Mouse (Mus musculus) layer of hippocampus, adult 9-11 months (tissue): ENCODE results near the gene Shisa4.

Experiments used
- DNase-seq: peaks from one replicate; pipeline ENCODE4 v3.0.0; 2022

Gene Shisa4

DNA sequence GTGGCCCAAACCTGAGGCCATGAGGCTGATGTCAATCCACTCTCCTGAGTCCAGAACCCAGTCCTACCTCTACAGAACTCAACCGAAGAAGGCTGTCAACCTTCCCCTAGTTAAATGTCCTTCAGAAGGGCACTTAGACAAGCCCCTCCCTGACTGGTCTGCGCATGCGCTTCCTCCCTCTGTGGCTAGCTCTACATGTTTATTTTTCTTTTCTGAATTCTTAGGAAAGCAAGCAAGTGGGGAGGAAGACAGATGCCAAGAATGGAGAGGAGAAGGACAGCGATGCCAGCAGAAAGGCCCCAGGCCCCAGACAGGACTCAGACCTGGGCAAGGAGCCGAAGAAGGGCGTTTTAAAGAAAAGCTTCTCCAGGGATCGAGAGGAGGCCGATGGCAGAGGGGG is 11.6 kb downstream of the Shisa4 start:
- no peak for DNase-seq

DNA sequence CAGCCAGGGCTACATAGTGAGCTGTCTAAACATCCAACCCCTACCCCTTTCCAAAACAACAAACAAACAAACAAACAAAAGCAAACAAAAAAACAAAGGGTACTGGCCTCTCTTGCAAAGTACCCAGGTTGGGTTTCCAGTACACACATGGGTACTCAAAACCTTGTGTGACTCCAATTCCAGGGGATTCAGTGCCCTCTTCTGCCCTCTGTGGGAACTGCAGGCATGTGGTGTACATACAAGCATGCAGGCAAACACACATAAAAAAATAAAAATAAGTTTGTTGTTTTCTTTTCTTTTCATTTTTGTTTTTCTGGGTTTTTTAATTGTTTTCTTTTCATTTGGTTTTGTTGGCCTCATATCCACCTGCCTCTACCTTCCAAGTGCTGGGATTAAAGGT is 12.9 kb downstream of the Shisa4 start:
- DNase-seq: no peak

DNA sequence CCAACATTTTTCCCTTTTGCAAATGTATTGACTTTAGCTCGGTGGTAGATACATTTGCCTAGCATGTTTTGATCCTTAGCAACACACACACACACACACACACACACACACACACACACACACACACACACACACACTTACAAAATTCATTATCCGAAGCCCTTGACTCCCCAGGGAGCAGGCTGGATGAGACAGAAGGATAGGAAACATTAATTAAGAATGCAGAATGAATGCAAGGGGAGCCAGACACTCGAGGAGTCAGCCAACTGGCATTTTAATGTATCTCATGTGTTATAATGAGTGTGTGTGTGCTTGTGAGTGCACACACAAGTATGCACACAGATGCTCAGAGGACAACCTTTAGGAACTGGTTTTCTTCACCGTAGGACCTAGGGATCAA is 13.5 kb downstream of the Shisa4 start:
- no peak for DNase-seq

DNA sequence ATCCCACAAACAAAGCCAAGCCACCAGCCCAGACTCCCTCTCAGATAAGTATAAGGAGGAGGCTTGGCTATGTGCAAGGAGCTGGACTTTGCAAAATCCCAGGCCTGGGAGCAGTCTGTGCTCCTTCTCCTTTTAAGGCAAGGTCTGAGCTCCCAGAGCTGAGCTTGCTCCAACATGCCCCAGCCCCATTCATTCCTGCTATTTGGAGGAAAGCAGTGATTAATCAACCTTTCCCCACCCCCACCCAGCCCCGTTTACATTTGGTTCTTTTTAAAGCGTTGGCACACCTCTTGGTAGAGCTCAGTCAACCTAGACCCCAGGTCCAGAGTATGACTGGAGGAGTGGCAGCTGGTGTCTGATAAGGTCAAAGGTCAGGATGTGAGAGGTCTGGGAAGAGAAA is 16.0 kb downstream of the Shisa4 start:
- no peak for DNase-seq

DNA sequence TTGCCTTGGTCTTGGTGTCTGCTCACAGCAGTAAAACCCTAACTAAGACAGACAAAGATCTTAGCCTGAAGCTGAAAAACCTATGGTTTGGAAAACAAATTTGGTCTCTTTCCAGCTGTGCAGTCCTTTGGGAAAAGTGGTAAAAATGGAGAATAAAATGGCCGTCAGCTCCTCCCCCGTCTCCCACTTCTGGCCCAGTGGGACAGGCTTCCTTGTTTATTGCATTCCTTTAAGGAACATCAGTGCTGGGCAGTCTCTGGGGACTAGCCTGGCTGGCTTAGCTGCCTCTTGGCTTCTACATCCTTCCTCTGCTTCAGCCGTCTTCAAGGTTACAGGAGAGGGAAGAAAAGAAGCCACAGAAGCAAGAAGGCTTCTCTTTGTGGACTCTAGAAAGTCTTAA is 23.1 kb downstream of the Shisa4 start:
- no peak for DNase-seq

DNA sequence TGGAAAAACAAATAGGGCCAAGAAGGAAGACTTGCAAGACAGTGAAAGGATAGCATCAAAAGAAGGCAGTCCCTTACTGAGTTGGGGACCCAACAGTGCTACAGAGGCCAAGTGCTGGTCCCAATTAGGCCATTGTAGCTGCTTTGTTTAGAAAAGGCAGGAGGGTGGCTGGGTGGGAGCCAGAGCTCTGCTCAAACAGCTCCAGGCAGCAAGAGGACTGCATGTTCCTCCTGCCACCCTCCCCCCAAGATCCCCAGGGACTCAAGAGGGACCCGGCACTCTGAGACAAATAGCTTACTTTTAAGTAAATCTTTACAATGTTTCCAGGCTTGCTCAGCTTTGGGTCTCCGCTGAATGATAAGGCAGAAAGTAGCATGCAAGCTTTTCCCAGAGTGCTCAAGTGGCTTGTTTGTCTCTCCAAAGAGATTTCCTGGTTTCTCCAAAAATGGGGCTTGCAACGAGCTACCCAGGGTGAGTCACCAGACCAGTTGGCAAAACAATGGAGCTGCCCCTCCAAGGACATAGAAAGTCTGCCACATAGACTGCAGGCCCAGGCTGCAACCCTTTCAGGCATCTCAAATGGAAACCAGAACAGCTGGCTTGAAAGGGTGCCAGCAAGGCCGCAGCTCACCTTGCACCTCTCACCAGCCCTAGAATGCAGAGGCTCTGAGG is 27.4 kb downstream of the Shisa4 start:
- DNase-seq: peak; percentile 55

DNA sequence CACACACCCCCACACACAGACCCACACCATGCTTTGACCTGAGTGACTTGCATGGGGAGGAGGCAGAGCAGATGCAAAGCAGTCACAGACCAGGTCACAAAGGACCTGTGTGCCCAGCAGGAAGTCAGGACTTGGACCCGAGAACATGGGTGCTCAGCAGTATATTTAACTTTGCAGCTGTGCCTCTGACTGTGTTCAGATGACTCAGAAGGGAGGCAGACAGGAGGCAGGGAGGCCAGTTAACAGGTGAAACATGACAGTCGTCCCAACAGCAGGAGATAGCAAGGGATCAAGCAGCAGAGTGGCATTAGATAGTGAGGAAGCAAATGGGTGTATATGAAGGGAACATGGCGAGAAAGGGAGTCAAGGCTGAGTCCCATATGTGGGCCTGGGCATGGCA is 28.1 kb downstream of the Shisa4 start:
- no peak for DNase-seq

DNA sequence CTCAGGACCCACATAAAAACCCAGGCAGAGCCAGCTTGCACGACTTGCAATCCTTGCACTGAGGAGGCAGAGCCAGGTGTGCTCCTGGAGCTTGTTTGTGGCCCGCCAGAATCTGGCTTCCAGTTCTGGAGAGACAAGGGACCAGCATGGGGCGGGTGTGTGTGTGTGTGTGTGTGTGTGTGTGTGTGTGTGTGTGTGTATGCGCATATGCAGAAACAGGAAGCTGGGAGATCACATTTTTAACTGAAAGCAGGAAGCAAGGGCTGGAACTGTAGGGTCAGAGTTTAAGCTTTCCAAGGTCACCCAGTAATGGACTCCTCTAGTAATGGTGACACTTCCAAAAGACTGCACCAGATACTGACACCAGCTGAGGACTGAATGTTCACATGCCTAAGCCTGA is 31.0 kb downstream of the Shisa4 start:
- no peak for DNase-seq

DNA sequence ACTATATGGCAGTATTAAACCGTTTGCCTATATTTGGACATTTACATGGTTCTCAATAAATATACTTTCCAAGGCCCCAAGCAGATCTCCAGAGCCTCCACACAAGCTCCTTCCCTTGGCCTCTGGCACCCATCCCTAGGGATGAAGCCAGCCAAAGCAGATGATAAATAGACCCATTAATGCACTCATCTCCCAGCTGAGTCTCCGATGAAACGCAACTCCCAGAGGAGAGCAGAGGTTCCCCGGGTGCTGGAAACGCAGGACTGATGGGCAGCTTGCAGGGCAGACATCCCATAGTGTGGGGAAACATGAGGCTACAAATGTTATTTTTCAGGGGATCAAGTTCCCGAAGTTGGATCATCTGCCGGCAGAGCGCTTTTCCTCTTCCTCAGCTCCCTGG is 33.1 kb downstream of the Shisa4 start:
- DNase-seq: no peak

GRCm38 (mm10) chr1:135330578-135330977 is 44.5 kb downstream of the Shisa4 start:
- DNase-seq: no peak

DNA sequence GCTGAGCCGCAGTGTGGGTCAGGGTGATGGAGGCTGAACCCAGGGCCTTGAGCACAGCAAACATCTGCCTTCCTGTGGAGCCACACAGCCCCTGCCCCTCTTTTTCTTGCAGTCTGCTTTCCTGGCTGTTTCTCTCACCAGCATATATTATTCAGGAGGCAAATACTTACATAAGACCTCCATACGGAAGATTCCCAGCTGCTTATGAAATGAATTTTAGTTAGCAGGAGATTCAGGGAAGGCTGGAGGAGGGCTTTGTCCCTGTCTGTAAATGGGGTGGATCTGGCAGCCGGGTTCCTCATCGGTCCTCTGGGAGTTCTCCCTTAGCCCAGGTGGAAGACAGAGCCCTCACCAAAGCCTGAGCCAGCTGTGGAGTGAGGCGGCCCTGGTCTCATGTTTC is 46.7 kb downstream of the Shisa4 start:
- DNase-seq: no peak

- no peak for DNase-seq
Measured at GRCm38 (mm10) chr1:135325934-135326333, 49.1 kb downstream of the Shisa4 start.

GRCm38 (mm10) chr1:135324571-135324970 is 50.5 kb downstream of the Shisa4 start, which contains the start of gene Lmod1:
Lmod1 (plus strand) TSS chr1:135324807.
- DNase-seq: no peak

DNA sequence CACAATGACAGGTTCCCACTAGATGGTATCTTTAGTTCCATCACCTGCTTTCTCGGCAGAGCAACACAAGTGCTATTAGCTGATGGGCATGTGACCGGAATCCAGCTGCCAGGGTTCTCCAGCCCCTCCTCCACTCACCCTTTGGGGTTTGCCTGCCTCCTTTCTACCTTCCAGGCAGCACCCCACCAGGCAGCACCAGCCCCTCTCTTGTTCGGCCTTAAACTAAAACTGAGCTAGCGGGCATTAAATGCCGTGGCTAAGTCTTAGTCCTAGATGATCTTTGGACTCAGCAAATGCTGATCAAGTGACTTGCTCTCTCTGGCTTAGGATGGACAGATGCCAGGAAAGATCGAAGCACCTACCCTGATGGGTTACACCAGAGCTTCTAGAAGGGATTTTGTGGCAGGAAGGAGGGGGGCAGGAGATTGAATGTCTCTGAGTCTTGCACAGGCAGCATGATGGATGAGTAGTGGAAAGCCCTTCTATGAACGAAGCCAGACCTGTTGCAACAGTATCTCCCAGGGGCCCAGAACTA is 51.6 kb downstream of the Shisa4 start:
- no peak for DNase-seq
